Mouse (Mus musculus): ENCODE results near the gene Olfr1168. TPM values are rescaled to one million over a fixed set of nuclear protein-coding genes. Genes with fewer than 3 reads are reported as not detected.

The Olfr1168 gene
- not detected in 2 replicates for polyA plus RNA-seq (2015; fragmentation: Nextera tagmentation; extraction: Ambion mirVana)

GRCm38 (mm10) chr2:88181580-88181979 lies at the start of gene Olfr1168:
Olfr1168 (plus strand) TSS chr2:88181880.

DNA sequence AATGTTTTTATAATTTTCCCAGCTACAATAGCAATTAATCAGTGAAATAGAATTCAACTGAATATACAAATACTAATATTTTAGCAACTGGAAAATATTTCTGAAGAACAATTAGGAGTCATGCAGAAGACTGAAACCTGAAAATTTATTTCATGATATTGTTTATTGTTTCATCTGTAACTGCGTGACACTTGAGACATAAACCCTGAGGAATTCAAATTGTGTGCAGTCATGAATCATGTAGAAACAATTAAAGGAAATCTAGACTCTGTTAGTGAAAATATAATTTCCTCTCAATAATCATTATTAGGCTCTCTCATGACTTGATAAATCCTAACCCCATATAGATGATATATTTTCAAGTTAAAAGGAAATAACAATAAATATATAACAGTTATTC lies 26.6 kb upstream of the Olfr1168 start, which contains the start of gene Olfr1167:
Gene Olfr1167 (minus strand): TSS at position 101 of the 400 bp plus-strand sequence.

GRCm38 (mm10) chr2:88228234-88228633 lies 46.6 kb downstream of the Olfr1168 start, which contains the start of gene Olfr1170:
Olfr1170 (minus strand) TSS chr2:88228334.

Other genes with a start within 250 kb of the Olfr1168 start
- gene Olfr1155, start 236.7 kb upstream of the Olfr1168 start, polyA plus RNA-seq (2015; fragmentation: Nextera tagmentation; extraction: Ambion mirVana): not detected in 2 replicates
- gene Olfr1156, start 228.8 kb upstream of the Olfr1168 start, polyA plus RNA-seq (2015; fragmentation: Nextera tagmentation; extraction: Ambion mirVana): not detected in 2 replicates
- not detected in 2 replicates for gene Olfr1157, start 213.6 kb upstream of the Olfr1168 start, polyA plus RNA-seq (2015; fragmentation: Nextera tagmentation; extraction: Ambion mirVana)
- not detected in 2 replicates for gene Olfr74, start 207.2 kb upstream of the Olfr1168 start, polyA plus RNA-seq (2015; fragmentation: Nextera tagmentation; extraction: Ambion mirVana)
- not detected in 2 replicates for gene Olfr1158, start 191.8 kb upstream of the Olfr1168 start, polyA plus RNA-seq (2015; fragmentation: Nextera tagmentation; extraction: Ambion mirVana)
- not detected in 2 replicates for gene Olfr1160, start 173.6 kb upstream of the Olfr1168 start, polyA plus RNA-seq (2015; fragmentation: Nextera tagmentation; extraction: Ambion mirVana)
- not detected in 2 replicates for gene Olfr1161, start 159.1 kb upstream of the Olfr1168 start, polyA plus RNA-seq (2015; fragmentation: Nextera tagmentation; extraction: Ambion mirVana)
- not detected in 2 replicates for gene Olfr73, start 144.2 kb upstream of the Olfr1168 start, polyA plus RNA-seq (2015; fragmentation: Nextera tagmentation; extraction: Ambion mirVana)
- not detected in 2 replicates for gene Olfr1162, start 130.8 kb upstream of the Olfr1168 start, polyA plus RNA-seq (2015; fragmentation: Nextera tagmentation; extraction: Ambion mirVana)
- gene Olfr1163, start 110.0 kb upstream of the Olfr1168 start, polyA plus RNA-seq (2015; fragmentation: Nextera tagmentation; extraction: Ambion mirVana): not detected in 2 replicates
- not detected in 2 replicates for gene Olfr1164, start 87.9 kb upstream of the Olfr1168 start, polyA plus RNA-seq (2015; fragmentation: Nextera tagmentation; extraction: Ambion mirVana)
- not detected in 2 replicates for gene Olfr1166, start 53.6 kb upstream of the Olfr1168 start, polyA plus RNA-seq (2015; fragmentation: Nextera tagmentation; extraction: Ambion mirVana)
- gene Olfr1167, start 26.7 kb upstream of the Olfr1168 start, polyA plus RNA-seq (2015; fragmentation: Nextera tagmentation; extraction: Ambion mirVana): not detected in 2 replicates
- not detected in 2 replicates for gene Olfr1170, start 46.5 kb downstream of the Olfr1168 start, polyA plus RNA-seq (2015; fragmentation: Nextera tagmentation; extraction: Ambion mirVana)
- gene Olfr1173, start 98.0 kb downstream of the Olfr1168 start, polyA plus RNA-seq (2015; fragmentation: Nextera tagmentation; extraction: Ambion mirVana): not detected in 2 replicates
- gene Olfr1174-ps, start 133.3 kb downstream of the Olfr1168 start, polyA plus RNA-seq (2015; fragmentation: Nextera tagmentation; extraction: Ambion mirVana): not detected in 2 replicates
- gene Olfr1175-ps, start 145.3 kb downstream of the Olfr1168 start, polyA plus RNA-seq (2015; fragmentation: Nextera tagmentation; extraction: Ambion mirVana): not detected in 2 replicates
- gene Olfr1176, start 154.8 kb downstream of the Olfr1168 start, polyA plus RNA-seq (2015; fragmentation: Nextera tagmentation; extraction: Ambion mirVana): not detected in 2 replicates
- not detected in 2 replicates for gene Olfr1177-ps, start 164.6 kb downstream of the Olfr1168 start, polyA plus RNA-seq (2015; fragmentation: Nextera tagmentation; extraction: Ambion mirVana)
- gene Olfr1178, start 205.2 kb downstream of the Olfr1168 start, polyA plus RNA-seq (2015; fragmentation: Nextera tagmentation; extraction: Ambion mirVana): not detected in 2 replicates
- gene Olfr1179, start 224.6 kb downstream of the Olfr1168 start, polyA plus RNA-seq (2015; fragmentation: Nextera tagmentation; extraction: Ambion mirVana): not detected in 2 replicates
- gene Olfr1180, start 237.3 kb downstream of the Olfr1168 start, polyA plus RNA-seq (2015; fragmentation: Nextera tagmentation; extraction: Ambion mirVana): not detected in 2 replicates
- not detected in 2 replicates for gene Olfr1181, start 244.3 kb downstream of the Olfr1168 start, polyA plus RNA-seq (2015; fragmentation: Nextera tagmentation; extraction: Ambion mirVana)